In the genomic region with DNA sequence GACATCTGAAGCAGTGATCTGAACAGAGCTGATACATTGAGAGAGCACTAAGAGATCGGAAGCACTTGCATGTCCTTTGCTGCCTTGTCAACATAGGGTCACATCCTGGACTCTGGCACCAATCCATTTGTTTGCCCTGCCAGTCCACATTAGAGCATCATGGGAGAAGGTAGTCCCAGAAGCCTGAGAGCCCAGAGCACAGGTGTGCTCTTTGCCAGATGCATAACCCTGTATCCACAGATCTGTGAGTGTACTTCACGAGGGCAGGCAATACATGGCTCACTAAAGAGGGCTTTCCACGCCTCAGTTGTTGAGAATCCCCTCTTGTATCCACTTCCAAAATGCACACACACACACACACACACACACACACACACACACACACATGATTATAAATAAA, we compare ENCODE assay signal across 19 mouse cellular contexts.
DNase-seq lines count a peak whose midpoint lies in the region; ATAC-seq lines count a peak whose summit lies in the region.
"Had no signal": no experiment of that assay in that cellular context is flagged by ENCODE, and none has a peak within 500 bp of the region (broad histone marks: within the 10 kb centered on the region; RNA-seq: fewer than 3 reads in every experiment).

No protein-coding gene starts in this region.

- H3K4me2 ChIP-seq in hindbrain, embryonic 14.5 days (replicated peaks), result no peak overlapping the region
- H3K4me2 ChIP-seq in kidney, embryonic 16.5 days (replicated peaks; ENCODE audit: low read depth, low read length), result no peak overlapping the region
- no peak overlapping the region for H3K4me2 ChIP-seq in forebrain, embryonic 11.5 days (ENCODE audit: low read depth, low read length, severe bottlenecking)
- no peak overlapping the region for H3K4me2 ChIP-seq in forebrain, embryonic 16.5 days (ENCODE audit: low read length)
- H3K4me2 ChIP-seq: liver, embryonic 15.5 days had no signal

- no peaks in the 10 kb centered on the region for H3K36me3 ChIP-seq in hindbrain, embryonic 14.5 days (replicated peaks; ENCODE audit: control insufficient read depth, insufficient read depth)
- H3K36me3 ChIP-seq in hindbrain, embryonic 10.5 days, result no peaks in the 10 kb centered on the region
- no peaks in the 10 kb centered on the region for H3K36me3 ChIP-seq in kidney, embryonic 16.5 days (ENCODE audit: insufficient read depth, low read length)
- no peaks in the 10 kb centered on the region for H3K36me3 ChIP-seq in forebrain, embryonic 11.5 days (ENCODE audit: control insufficient read depth, insufficient read depth, low read length)
- H3K36me3 ChIP-seq in forebrain, embryonic 16.5 days (ENCODE audit: control insufficient read depth, insufficient read depth), result no peaks in the 10 kb centered on the region
- H3K36me3 ChIP-seq: liver, embryonic 15.5 days had no signal

- no peak for DNase-seq in hindbrain, embryonic 14.5 days (ENCODE audit: low spot score)
- DNase-seq in hindbrain, embryonic 10.5 days (ENCODE audit: low spot score), result no peak
- DNase-seq in kidney, postnatal 25 days, result peak; percentile 34 to 55
- DNase-seq in forebrain, embryonic 11.5 days (ENCODE audit: low spot score), result no peak
- no peak for DNase-seq in layer of hippocampus, adult 9-10 months (ENCODE audit: low spot score)
- DNase-seq: adrenal gland, postnatal 10 days; cerebellum, adult 18-20 months; cerebellum, postnatal 36 days; gastrocnemius, postnatal 14 days; left cerebral cortex, postnatal 4 days; lung, postnatal 14 days; right cerebral cortex, postnatal 25 days; thymus, postnatal 14 days had no signal

- WGBS in hindbrain, embryonic 14.5 days, result 75% methylated on average over 3 of the region's 3 CpGs
- 85% methylated on average over 3 of the region's 3 CpGs for WGBS in hindbrain, embryonic 10.5 days
- WGBS in kidney, embryonic 16.5 days, result 93% methylated on average over 3 of the region's 3 CpGs
- 48% methylated on average over 3 of the region's 3 CpGs for WGBS in forebrain, embryonic 11.5 days
- 29% methylated on average over 3 of the region's 3 CpGs for WGBS in forebrain, embryonic 16.5 days

- H3K9me3 ChIP-seq in hindbrain, embryonic 14.5 days (ENCODE audit: control insufficient read depth, low read length), result no peaks in the 10 kb centered on the region
- H3K9me3 ChIP-seq in hindbrain, embryonic 10.5 days, result no peaks in the 10 kb centered on the region
- no peaks in the 10 kb centered on the region for H3K9me3 ChIP-seq in kidney, embryonic 16.5 days (ENCODE audit: low read length)
- no peaks in the 10 kb centered on the region for H3K9me3 ChIP-seq in forebrain, embryonic 11.5 days (ENCODE audit: control insufficient read depth, low read length)
- no peaks in the 10 kb centered on the region for H3K9me3 ChIP-seq in forebrain, embryonic 16.5 days (ENCODE audit: control insufficient read depth, low read length)
- H3K9me3 ChIP-seq: liver, embryonic 15.5 days had no signal

- ATAC-seq in hindbrain, embryonic 14.5 days (ENCODE audit: low FRiP score), result peak; percentile 32
- ATAC-seq in kidney, embryonic 16.5 days (ENCODE audit: low FRiP score, low TSS enrichment), result no peak
- ATAC-seq in forebrain, embryonic 11.5 days (replicated peaks; ENCODE audit: low FRiP score), result peak; percentile 47
- ATAC-seq in forebrain, embryonic 16.5 days, result peak; percentile 50
- ATAC-seq in frontal cortex, adult (ENCODE audit: low TSS enrichment), result no peak
- ATAC-seq: inflammation-experienced regulatory T-cells, adult 6 months had no signal

- no peak overlapping the region for H3K9ac ChIP-seq in hindbrain, embryonic 14.5 days
- no peak overlapping the region for H3K9ac ChIP-seq in kidney, embryonic 16.5 days (replicated peaks; ENCODE audit: low read length)
- no peak overlapping the region for H3K9ac ChIP-seq in forebrain, embryonic 11.5 days (ENCODE audit: low read length)
- H3K9ac ChIP-seq in forebrain, embryonic 16.5 days (replicated peaks; ENCODE audit: low read depth, low read length), result no peak overlapping the region
- H3K9ac ChIP-seq: liver, embryonic 15.5 days had no signal

- H3K27ac ChIP-seq in hindbrain, embryonic 14.5 days, result no peak overlapping the region
- no peak overlapping the region for H3K27ac ChIP-seq in hindbrain, embryonic 10.5 days
- H3K27ac ChIP-seq in kidney, embryonic 16.5 days (ENCODE audit: low read length), result no peak overlapping the region
- 0 out of 2 replicates have a peak overlapping the region, but pooled peaks have one; percentile 7 for H3K27ac ChIP-seq in forebrain, embryonic 11.5 days (ENCODE audit: low read depth, low read length)
- no peak overlapping the region for H3K27ac ChIP-seq in forebrain, embryonic 16.5 days (ENCODE audit: low read length)
- H3K27ac ChIP-seq: liver, embryonic 15.5 days; stomach, postnatal 0 days had no signal

- no peaks in the 10 kb centered on the region; the same call in 1 of the 2 replicates for H3K4me1 ChIP-seq in hindbrain, embryonic 14.5 days (replicated peaks; ENCODE audit: control insufficient read depth, insufficient read depth, low read length)
- peaks cover 10% of the 10 kb centered on the region; the same call in 1 of the 2 replicates for H3K4me1 ChIP-seq in hindbrain, embryonic 10.5 days (replicated peaks)
- peaks cover 12% of the 10 kb centered on the region for H3K4me1 ChIP-seq in kidney, embryonic 16.5 days (ENCODE audit: insufficient read depth, low read length)
- H3K4me1 ChIP-seq in forebrain, embryonic 11.5 days (replicated peaks; ENCODE audit: control insufficient read depth, insufficient read depth, low read length), result no peaks in the 10 kb centered on the region; the same call in 1 of the 2 replicates
- H3K4me1 ChIP-seq in forebrain, embryonic 16.5 days (replicated peaks; ENCODE audit: control insufficient read depth, insufficient read depth, low read length), result peaks cover 20% of the 10 kb centered on the region
- H3K4me1 ChIP-seq: liver, embryonic 15.5 days had no signal

- H3K27me3 ChIP-seq in hindbrain, embryonic 14.5 days (ENCODE audit: control insufficient read depth, insufficient read depth, low read length), result no peaks in the 10 kb centered on the region
- no peaks in the 10 kb centered on the region for H3K27me3 ChIP-seq in hindbrain, embryonic 10.5 days (ENCODE audit: insufficient read depth, poor library complexity, severe bottlenecking)
- H3K27me3 ChIP-seq in kidney, embryonic 16.5 days (ENCODE audit: insufficient read depth, low read length), result no peaks in the 10 kb centered on the region
- H3K27me3 ChIP-seq in forebrain, embryonic 11.5 days (ENCODE audit: control insufficient read depth, insufficient read depth, low read length), result no peaks in the 10 kb centered on the region
- no peaks in the 10 kb centered on the region for H3K27me3 ChIP-seq in forebrain, embryonic 16.5 days (replicated peaks; ENCODE audit: control insufficient read depth, insufficient read depth, low read length)
- H3K27me3 ChIP-seq: liver, embryonic 15.5 days had no signal

- H3K4me3 ChIP-seq in hindbrain, embryonic 14.5 days (replicated peaks; ENCODE audit: low read length), result no peak overlapping the region
- no peak overlapping the region for H3K4me3 ChIP-seq in hindbrain, embryonic 10.5 days
- no peak overlapping the region for H3K4me3 ChIP-seq in kidney, embryonic 16.5 days (ENCODE audit: low read length)
- no peak overlapping the region for H3K4me3 ChIP-seq in forebrain, embryonic 11.5 days (ENCODE audit: low read depth, low read length)
- no peak overlapping the region for H3K4me3 ChIP-seq in forebrain, embryonic 16.5 days (replicated peaks; ENCODE audit: low read length)
- H3K4me3 ChIP-seq: liver, embryonic 15.5 days had no signal

Comparison
In these comparisons a context has a peak if more than half of its experiments do, and no peak if none do; other contexts are left out.
1. ATAC-seq: peak in hindbrain, embryonic 14.5 days (single experiment), forebrain, embryonic 11.5 days (single experiment) and forebrain, embryonic 16.5 days (single experiment); none in kidney, embryonic 16.5 days (single experiment) and frontal cortex, adult (single experiment).
2. DNase-seq: peak in kidney, postnatal 25 days (2 of 2); none in hindbrain, embryonic 14.5 days (single experiment), hindbrain, embryonic 10.5 days (single experiment), forebrain, embryonic 11.5 days (single experiment) and layer of hippocampus, adult 9-10 months (single experiment).